Mouse (Mus musculus) C2C12 (cell line): Measurements from ENCODE around the gene Slc9a1. TPM values are rescaled to one million over a fixed set of nuclear protein-coding genes. Genes with fewer than 3 reads are reported as not detected.

ENCODE experiments used
- H3K27me3 ChIP-seq: one replicate; pipeline ENCODE4 v1.6.1; 2011; ENCODE audit not compliant: control insufficient read depth, insufficient read depth, insufficient read length
- H3K36me3 ChIP-seq: one replicate; pipeline ENCODE4 v1.6.1; 2011; ENCODE audit not compliant: control insufficient read depth, insufficient read depth
- H3K4me3 ChIP-seq: one replicate; pipeline ENCODE4 v1.5.1; 2011; ENCODE audit warnings: mild to moderate bottlenecking, control low read depth; ENCODE audit not compliant: poor library complexity, insufficient read depth, severe bottlenecking
- H3K79me2 ChIP-seq: one replicate; pipeline ENCODE4 v1.6.1; 2011; ENCODE audit not compliant: control insufficient read depth, insufficient read depth
- H3K79me3 ChIP-seq: one replicate; pipeline ENCODE4 v1.6.1; 2011; ENCODE audit warnings: low read depth, control low read depth
- H3ac ChIP-seq: one replicate; pipeline ENCODE3; 2011; ENCODE audit warnings: low read depth; ENCODE audit not compliant: control insufficient read depth, insufficient read length
- CEBPB ChIP-seq: IDR thresholded peaks from one replicate; pipeline ENCODE4 v1.6.1; 2011; ENCODE audit warnings: low read depth, mild to moderate bottlenecking, control low read depth, moderate library complexity
- FOSL1 ChIP-seq: IDR thresholded peaks from one replicate; pipeline ENCODE4 v1.8.0; 2011; ENCODE audit warnings: mild to moderate bottlenecking, low read length; ENCODE audit not compliant: poor library complexity, insufficient read depth, severe bottlenecking
- MYOG ChIP-seq: IDR thresholded peaks from one replicate; pipeline ENCODE4 v1.6.1; 2011; ENCODE audit not compliant: control insufficient read depth, insufficient read length; ENCODE audit errors: extremely low read depth
- USF1 ChIP-seq: IDR thresholded peaks from one replicate; pipeline ENCODE4 v1.6.1; 2011; ENCODE audit warnings: low read depth, mild to moderate bottlenecking, control low read depth, moderate library complexity
- microRNA-seq: library from miRNA; unstranded; fragments of <30 nt; microRNA quantifications from one replicate; pipeline ENCODE4, GENCODE M21; 2019; ENCODE audit warnings: borderline microRNAs expressed
- polyA plus RNA-seq: library from polyadenylated mRNA; unstranded; fragments of >200 nt; fragmentation: generic; extraction: Trizol; gene quantifications from one replicate; pipeline ENCODE4 v1.2.1, GENCODE M21; 2012; ENCODE audit warnings: missing spikeins

The Slc9a1 gene
- polyA plus RNA-seq, 1 experiment = 19.4 TPM

DNA sequence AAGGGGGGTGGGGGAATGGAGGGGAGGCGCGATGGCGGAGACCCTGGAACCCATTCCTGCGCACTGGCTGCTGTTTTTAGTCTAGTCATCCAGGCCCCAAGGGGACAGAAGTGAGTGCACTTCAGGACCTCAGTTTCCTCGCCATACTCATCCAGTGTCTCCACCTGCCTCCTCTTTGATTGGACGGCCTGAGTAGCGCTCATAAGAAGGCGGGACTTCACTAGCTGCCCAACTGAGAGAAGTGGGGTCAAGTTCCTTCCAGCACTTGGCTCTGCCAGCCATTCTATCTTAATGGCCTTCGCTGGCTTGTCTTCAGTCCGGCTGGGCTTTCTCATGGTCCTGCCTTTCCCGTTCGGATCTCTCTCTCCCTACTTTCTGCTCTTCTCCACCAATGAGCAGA, 99.6 kb downstream of the Slc9a1 start:
- no peaks in the 10 kb centered on the region for H3K79me2 ChIP-seq
- no peaks in the 10 kb centered on the region for H3K27me3 ChIP-seq
- no peak overlapping the region for H3K4me3 ChIP-seq
- TF ChIP-seq MYOG (no peak), USF1 (no peak), FOSL1 (no peak)
- H3ac ChIP-seq = no peak overlapping the region
- no peaks in the 10 kb centered on the region for H3K36me3 ChIP-seq
- no peaks in the 10 kb centered on the region for H3K79me3 ChIP-seq

DNA sequence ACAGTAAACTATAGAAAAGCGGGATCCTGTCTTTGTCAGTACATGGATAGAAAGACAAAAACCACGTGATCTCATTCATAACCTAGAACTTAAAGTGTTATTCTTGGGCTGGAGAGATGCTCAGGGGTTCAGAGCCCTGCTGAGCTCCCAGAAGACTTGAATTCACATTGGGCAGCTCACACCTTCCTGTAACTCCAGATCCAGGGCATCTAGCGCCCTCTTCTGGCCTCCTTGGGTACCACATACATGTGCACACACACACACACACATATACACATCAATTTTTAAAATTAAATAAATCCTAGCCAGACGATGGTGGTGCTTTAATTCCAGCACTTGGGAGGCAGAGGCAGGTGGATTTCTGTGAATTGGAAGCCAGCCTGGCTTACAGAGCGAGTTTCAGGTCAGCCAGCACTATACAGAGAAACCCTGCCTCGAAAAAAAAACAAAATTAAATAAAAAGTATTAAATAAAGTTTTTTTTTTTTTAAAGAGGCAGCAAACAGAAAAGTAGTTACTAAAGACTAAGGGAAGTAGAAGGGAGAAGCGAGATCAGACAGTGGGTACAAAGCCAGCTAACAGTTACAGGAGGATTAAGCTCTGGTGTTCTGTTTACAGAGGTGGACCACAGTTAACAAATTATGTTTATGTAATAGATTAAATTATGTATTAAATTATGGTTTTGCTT, 101.8 kb downstream of the Slc9a1 start:
- Histone ChIP-seq H3K79me3 (no peaks in the 10 kb centered on the region), H3K27me3 (no peaks in the 10 kb centered on the region), H3K4me3 (no peak overlapping the region), H3K36me3 (no peaks in the 10 kb centered on the region), H3K79me2 (no peaks in the 10 kb centered on the region), H3ac (no peak overlapping the region)
- TF ChIP-seq MYOG = no peak
- TF ChIP-seq CEBPB = no peak
- no peak for TF ChIP-seq USF1

Small RNA genes lying within 50 kb of the gene (microRNA-seq; reads per million reads assigned to microRNA genes)
- gene Mir5122 = 1.5 reads per million, percentile 33 among the genes with 10 or more reads in this experiment

Other genes with a start within 250 kb of the Slc9a1 start
- gene Wasf2, start 239.2 kb upstream of the Slc9a1 start, polyA plus RNA-seq = 52.1 TPM
- 0.23 TPM for gene Cd164l2, start 157.6 kb upstream of the Slc9a1 start, polyA plus RNA-seq
- 0.53 TPM for gene Gpr3, start 157.2 kb upstream of the Slc9a1 start, polyA plus RNA-seq
- gene Map3k6, start 128.9 kb upstream of the Slc9a1 start, polyA plus RNA-seq = 7.3 TPM
- 0.89 TPM for gene Sytl1, start 106.6 kb upstream of the Slc9a1 start, polyA plus RNA-seq
- 65.3 TPM for gene Tmem222, start 91.9 kb upstream of the Slc9a1 start, polyA plus RNA-seq
- 19.6 TPM for gene Wdtc1, start 16.2 kb upstream of the Slc9a1 start, polyA plus RNA-seq
- gene Tent5b, start 110.4 kb downstream of the Slc9a1 start, polyA plus RNA-seq = 4.4 TPM
- gene Trnp1, start 128.8 kb downstream of the Slc9a1 start, polyA plus RNA-seq = 2.3 TPM
- 0.06 TPM for gene Kdf1, start 149.3 kb downstream of the Slc9a1 start, polyA plus RNA-seq
- 267 TPM for gene Nudc, start 176.3 kb downstream of the Slc9a1 start, polyA plus RNA-seq
- gene Nr0b2, start 183.7 kb downstream of the Slc9a1 start, polyA plus RNA-seq = not detected
- 6.9 TPM for gene Gpatch3, start 205.0 kb downstream of the Slc9a1 start, polyA plus RNA-seq
- gene Gpn2, start 214.7 kb downstream of the Slc9a1 start, polyA plus RNA-seq = 44.1 TPM
- 0.54 TPM for gene Sfn, start 232.5 kb downstream of the Slc9a1 start, polyA plus RNA-seq